Mouse (Mus musculus): ENCODE measurements at regions not wholly inside any gene's neighbourhood (a gene's known extent, or its start where the extent isn't known, plus 50 kb on each side); places are given as distances from the start of the nearest gene placed in this dataset.

- no peaks in the 10 kb centered on the region for H3K27me3 ChIP-seq (replicated peaks)
- 0 out of 2 replicates have a peak, but pooled peaks cover 3% of the 10 kb centered on the region for H3K4me1 ChIP-seq (replicated peaks)
- no peak overlapping the region for H3K27ac ChIP-seq (ENCODE audit: poor library complexity, severe bottlenecking)
- H3K4me2 ChIP-seq: no peak overlapping the region
- no peaks in the 10 kb centered on the region for H3K9me3 ChIP-seq (replicated peaks)
- no peak overlapping the region for H3K9ac ChIP-seq
- no peak for ATAC-seq (ENCODE audit: insufficient number of reproducible peaks, low FRiP score)
- H3K4me3 ChIP-seq: no peak overlapping the region
- WGBS: 35% methylated on average over 3 of the region's 3 CpGs
- no peaks in the 10 kb centered on the region for H3K36me3 ChIP-seq
These were observed 103.0 kb downstream of the Nab1 start for GRCm38 (mm10) chr1:52397460-52397859.

DNA sequence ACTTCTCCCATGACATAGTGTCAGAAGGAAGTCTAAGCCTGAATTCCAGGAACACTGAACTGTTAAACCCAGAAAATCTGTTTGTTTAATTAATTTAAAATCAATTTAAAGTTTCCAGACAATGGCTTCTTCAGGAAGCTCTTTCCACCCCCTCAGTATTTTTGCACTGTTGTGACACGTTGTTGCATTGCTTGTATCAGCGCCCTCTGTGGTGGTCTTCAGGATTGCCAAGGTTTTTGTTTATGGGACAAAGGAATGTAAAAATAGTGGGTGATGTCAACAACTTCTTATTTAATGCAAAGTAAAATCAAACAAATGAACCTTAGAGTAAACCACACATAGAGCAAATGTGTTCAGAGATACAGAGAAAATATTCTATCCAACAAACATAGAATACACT is 107.5 kb downstream of the Nab1 start:
- no peak overlapping the region for H3K9ac ChIP-seq
- ATAC-seq (ENCODE audit: insufficient number of reproducible peaks, low FRiP score): no peak
- H3K4me2 ChIP-seq: no peak overlapping the region
- H3K36me3 ChIP-seq: no peaks in the 10 kb centered on the region
- 42% methylated on average over 2 of the region's 2 CpGs for WGBS
- 0 out of 2 replicates have a peak, but pooled peaks cover 3% of the 10 kb centered on the region for H3K4me1 ChIP-seq (replicated peaks)
- H3K27me3 ChIP-seq (replicated peaks): no peaks in the 10 kb centered on the region
- no peaks in the 10 kb centered on the region for H3K9me3 ChIP-seq (replicated peaks)
- no peak overlapping the region for H3K27ac ChIP-seq (ENCODE audit: poor library complexity, severe bottlenecking)
- H3K4me3 ChIP-seq: no peak overlapping the region

DNA sequence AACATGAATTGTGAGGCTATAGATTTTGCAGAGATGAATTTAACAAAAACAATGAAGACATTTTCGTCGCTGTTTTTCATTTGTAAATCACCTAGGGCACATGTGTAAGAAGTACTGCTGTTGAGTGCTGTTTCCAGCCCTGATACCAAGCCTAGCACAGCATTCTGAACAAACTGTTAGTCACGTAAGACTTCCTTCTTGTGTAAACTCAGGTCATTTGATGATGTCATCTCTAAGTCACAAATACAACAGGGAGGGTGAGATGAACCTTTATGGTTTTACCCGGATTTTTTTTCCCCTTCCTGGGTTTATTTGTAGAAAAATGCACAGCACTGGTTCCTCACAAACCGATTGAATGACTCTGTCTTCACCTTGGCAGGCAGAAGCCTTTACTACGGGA is 111.6 kb downstream of the Nab1 start:
- ATAC-seq (ENCODE audit: insufficient number of reproducible peaks, low FRiP score): no peak
- H3K9me3 ChIP-seq (replicated peaks): no peaks in the 10 kb centered on the region
- 68% methylated on average over 6 of the region's 6 CpGs for whole genome bisulfite sequencing
- H3K4me1 ChIP-seq (replicated peaks): no peaks in the 10 kb centered on the region
- no peak overlapping the region for H3K27ac ChIP-seq (ENCODE audit: poor library complexity, severe bottlenecking)
- H3K27me3 ChIP-seq (replicated peaks): no peaks in the 10 kb centered on the region
- H3K4me2 ChIP-seq: no peak overlapping the region
- H3K4me3 ChIP-seq: no peak overlapping the region
- H3K36me3 ChIP-seq: no peaks in the 10 kb centered on the region
- H3K9ac ChIP-seq: no peak overlapping the region

DNA sequence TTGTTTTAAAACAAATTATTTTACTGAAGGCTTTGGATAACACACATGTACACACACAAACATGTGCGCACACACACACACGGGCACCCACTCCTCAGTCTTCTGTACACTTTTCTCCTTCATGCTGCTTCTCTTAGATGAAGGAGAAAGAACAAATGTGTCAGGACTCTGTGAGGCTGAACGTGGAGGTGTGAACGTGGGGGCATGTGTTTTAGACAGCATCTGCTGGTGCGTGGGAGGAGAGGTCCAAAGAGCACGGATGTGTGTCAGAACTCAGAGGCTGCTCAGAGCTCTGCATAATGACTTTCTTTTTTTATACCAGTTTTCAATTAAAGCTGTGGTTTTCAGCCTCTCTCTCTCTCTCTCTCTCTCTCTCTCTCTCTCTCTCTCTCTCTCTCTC is 112.4 kb downstream of the Nab1 start:
- WGBS: 59% methylated on average over 6 of the region's 6 CpGs

DNA sequence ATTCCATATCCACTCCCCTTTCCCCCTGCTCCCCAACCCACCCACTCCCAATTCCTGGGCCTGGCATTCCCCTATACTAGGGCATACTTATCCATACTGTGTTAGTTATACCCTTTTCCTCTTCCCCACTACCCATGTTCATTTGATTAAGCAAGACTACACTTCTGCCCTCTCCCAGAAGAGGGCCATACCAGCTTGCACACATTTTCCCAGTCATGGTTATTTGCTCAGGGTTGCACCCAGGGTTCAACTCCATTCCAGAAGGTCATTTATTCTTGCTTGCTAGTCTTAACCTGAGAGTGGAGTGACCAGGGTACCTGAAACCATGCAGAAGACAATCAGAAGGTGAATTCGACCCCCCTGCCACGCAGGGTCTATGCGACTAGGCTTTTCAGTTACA is 113.4 kb downstream of the Nab1 start:
- Histone ChIP-seq H3K36me3 (no peaks in the 10 kb centered on the region), H3K27ac (ENCODE audit: poor library complexity, severe bottlenecking) (no peak overlapping the region), H3K9me3 (replicated peaks) (no peaks in the 10 kb centered on the region), H3K4me2 (no peak overlapping the region), H3K4me1 (replicated peaks) (no peaks in the 10 kb centered on the region), H3K27me3 (replicated peaks) (no peaks in the 10 kb centered on the region), H3K4me3 (no peak overlapping the region), H3K9ac (no peak overlapping the region)
- WGBS: 84% methylated on average over 3 of the region's 3 CpGs
- no peak for ATAC-seq (ENCODE audit: insufficient number of reproducible peaks, low FRiP score)

More for the DNA sequence above, 112.4 kb downstream of the Nab1 start:
- Histone ChIP-seq H3K4me3 (no peak overlapping the region), H3K4me2 (no peak overlapping the region), H3K9ac (no peak overlapping the region), H3K4me1 (replicated peaks) (no peaks in the 10 kb centered on the region), H3K27ac (ENCODE audit: poor library complexity, severe bottlenecking) (no peak overlapping the region), H3K9me3 (replicated peaks) (no peaks in the 10 kb centered on the region), H3K36me3 (no peaks in the 10 kb centered on the region), H3K27me3 (replicated peaks) (no peaks in the 10 kb centered on the region)
- ATAC-seq (ENCODE audit: insufficient number of reproducible peaks, low FRiP score): no peak

DNA sequence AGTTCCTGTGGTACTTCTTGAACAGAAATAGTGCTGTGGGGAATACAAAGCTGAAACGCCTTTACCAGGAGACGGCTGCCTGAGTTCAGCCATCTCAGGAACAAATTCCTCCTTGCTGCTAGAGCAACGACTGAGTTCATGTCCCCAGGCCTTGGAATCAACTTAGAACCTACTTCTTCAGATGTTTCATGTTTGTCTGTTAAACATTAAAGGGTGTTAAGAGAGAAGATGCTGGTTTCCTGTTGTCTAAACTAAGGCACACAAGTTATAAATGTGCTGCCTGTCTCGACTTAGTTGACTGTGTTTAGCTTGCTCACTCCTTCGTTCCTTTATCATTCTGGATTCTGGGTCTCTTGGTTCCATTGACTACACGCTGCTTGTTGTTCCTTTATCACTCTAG is 125.2 kb downstream of the Nab1 start:
- Histone ChIP-seq H3K4me1 (replicated peaks) (no peaks in the 10 kb centered on the region), H3K9ac (no peak overlapping the region), H3K27me3 (replicated peaks) (no peaks in the 10 kb centered on the region), H3K27ac (ENCODE audit: poor library complexity, severe bottlenecking) (no peak overlapping the region), H3K9me3 (replicated peaks) (no peaks in the 10 kb centered on the region), H3K4me3 (no peak overlapping the region), H3K4me2 (no peak overlapping the region), H3K36me3 (no peaks in the 10 kb centered on the region)
- WGBS: 66% methylated on average over 6 of the region's 6 CpGs
- ATAC-seq (ENCODE audit: insufficient number of reproducible peaks, low FRiP score): no peak

GRCm38 (mm10) chr1:52374666-52375065 is 125.8 kb downstream of the Nab1 start:
- ATAC-seq (ENCODE audit: insufficient number of reproducible peaks, low FRiP score): no peak

DNA sequence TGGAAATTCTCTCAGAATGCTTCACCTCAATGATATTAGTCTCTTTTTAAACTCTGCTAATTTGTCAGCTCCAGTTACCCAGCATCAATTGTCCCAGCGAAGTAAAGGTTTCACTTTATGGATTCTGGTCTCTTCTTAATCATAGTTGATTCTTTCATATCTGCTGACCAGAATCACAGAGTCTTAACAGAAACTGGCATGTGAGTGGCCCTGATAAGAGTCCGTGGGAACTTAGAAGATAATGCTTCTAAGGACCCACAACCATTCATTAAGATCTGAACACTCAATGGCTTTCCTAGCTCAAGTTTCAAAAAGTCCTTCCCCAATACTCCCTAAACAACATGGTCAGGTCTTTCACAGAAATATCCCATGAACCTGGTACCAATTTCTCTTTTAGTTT is 126.7 kb downstream of the Nab1 start:
- ATAC-seq (ENCODE audit: insufficient number of reproducible peaks, low FRiP score): no peak
- H3K9me3 ChIP-seq (replicated peaks): no peaks in the 10 kb centered on the region
- no peaks in the 10 kb centered on the region for H3K27me3 ChIP-seq (replicated peaks)
- no peak overlapping the region for H3K27ac ChIP-seq (ENCODE audit: poor library complexity, severe bottlenecking)
- no peak overlapping the region for H3K9ac ChIP-seq
- H3K4me3 ChIP-seq: no peak overlapping the region
- no peak overlapping the region for H3K4me2 ChIP-seq
- no peaks in the 10 kb centered on the region for H3K4me1 ChIP-seq (replicated peaks)
- H3K36me3 ChIP-seq: no peaks in the 10 kb centered on the region
- WGBS: 48% methylated on average over 2 of the region's 2 CpGs

More at GRCm38 (mm10) chr1:52374666-52375065, 125.8 kb downstream of the Nab1 start:
- Histone ChIP-seq H3K9me3 (replicated peaks) (no peaks in the 10 kb centered on the region), H3K27me3 (replicated peaks) (no peaks in the 10 kb centered on the region), H3K4me1 (replicated peaks) (no peaks in the 10 kb centered on the region), H3K9ac (no peak overlapping the region), H3K4me3 (no peak overlapping the region), H3K36me3 (no peaks in the 10 kb centered on the region), H3K27ac (ENCODE audit: poor library complexity, severe bottlenecking) (no peak overlapping the region), H3K4me2 (no peak overlapping the region)
- WGBS: 74% methylated on average over 2 of the region's 2 CpGs

DNA sequence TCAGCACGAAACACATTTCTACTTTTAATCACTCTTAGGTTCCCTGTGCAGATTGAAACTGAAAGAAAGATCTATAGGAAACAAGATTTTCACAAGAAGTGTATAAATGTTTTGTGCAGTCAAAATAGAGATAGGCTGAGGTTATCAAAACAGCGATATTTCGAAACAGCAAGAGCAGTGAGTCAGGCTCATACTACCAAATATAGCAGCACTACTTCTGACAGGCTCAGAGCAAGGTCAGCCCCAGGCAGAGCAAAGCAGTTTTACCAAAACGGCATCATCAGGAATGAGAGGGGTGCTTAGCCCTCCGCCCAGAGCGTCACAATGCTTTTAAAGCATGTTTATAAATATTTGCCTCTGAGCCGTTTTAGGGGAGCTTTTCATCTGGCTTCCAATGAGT is 133.4 kb upstream of the Gls start:
- Histone ChIP-seq H3K9me3 (replicated peaks) (no peaks in the 10 kb centered on the region), H3K4me1 (replicated peaks) (peaks cover 11% of the 10 kb centered on the region), H3K27me3 (replicated peaks) (no peaks in the 10 kb centered on the region), H3K27ac (ENCODE audit: poor library complexity, severe bottlenecking) (no peak overlapping the region), H3K36me3 (no peaks in the 10 kb centered on the region), H3K9ac (no peak overlapping the region), H3K4me3 (no peak overlapping the region), H3K4me2 (no peak overlapping the region)
- no peak for ATAC-seq (ENCODE audit: insufficient number of reproducible peaks, low FRiP score)
- 36% methylated on average over 7 of the region's 7 CpGs for WGBS

DNA sequence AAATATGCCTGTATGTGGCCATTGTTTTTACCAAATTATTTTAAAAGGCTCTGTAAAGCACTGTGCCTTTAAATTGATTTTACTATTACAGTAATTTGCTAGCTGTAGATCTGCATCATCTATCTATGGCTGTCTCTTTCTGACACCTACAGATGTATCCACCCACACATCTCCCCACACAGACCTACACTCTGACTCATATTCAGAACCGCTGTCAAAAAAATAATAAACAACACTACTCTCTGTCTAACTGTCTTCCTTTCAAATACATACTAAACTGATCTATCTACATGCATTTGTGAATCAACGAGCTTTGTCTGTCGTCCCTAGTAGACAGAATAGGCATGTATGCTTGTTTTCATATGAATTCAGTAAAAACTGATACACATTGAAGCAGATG is 130.6 kb upstream of the Gls start:
- Histone ChIP-seq H3K4me2 (no peak overlapping the region), H3K4me1 (replicated peaks) (peaks cover 11% of the 10 kb centered on the region), H3K9ac (no peak overlapping the region), H3K36me3 (no peaks in the 10 kb centered on the region), H3K9me3 (replicated peaks) (no peaks in the 10 kb centered on the region), H3K27me3 (replicated peaks) (no peaks in the 10 kb centered on the region), H3K4me3 (no peak overlapping the region), H3K27ac (ENCODE audit: poor library complexity, severe bottlenecking) (no peak overlapping the region)
- 78% methylated on average over 3 of the region's 3 CpGs for WGBS
- no peak for ATAC-seq (ENCODE audit: insufficient number of reproducible peaks, low FRiP score)

GRCm38 (mm10) chr1:52362976-52363375 is 129.9 kb upstream of the Gls start:
- H3K27me3 ChIP-seq (replicated peaks): no peaks in the 10 kb centered on the region
- H3K27ac ChIP-seq (ENCODE audit: poor library complexity, severe bottlenecking): no peak overlapping the region
- ATAC-seq (ENCODE audit: insufficient number of reproducible peaks, low FRiP score): no peak
- no peak overlapping the region for H3K4me2 ChIP-seq
- peaks cover 11% of the 10 kb centered on the region for H3K4me1 ChIP-seq (replicated peaks)
- H3K9ac ChIP-seq: no peak overlapping the region
- no peaks in the 10 kb centered on the region for H3K9me3 ChIP-seq (replicated peaks)
- H3K4me3 ChIP-seq: no peak overlapping the region
- no peaks in the 10 kb centered on the region for H3K36me3 ChIP-seq

DNA sequence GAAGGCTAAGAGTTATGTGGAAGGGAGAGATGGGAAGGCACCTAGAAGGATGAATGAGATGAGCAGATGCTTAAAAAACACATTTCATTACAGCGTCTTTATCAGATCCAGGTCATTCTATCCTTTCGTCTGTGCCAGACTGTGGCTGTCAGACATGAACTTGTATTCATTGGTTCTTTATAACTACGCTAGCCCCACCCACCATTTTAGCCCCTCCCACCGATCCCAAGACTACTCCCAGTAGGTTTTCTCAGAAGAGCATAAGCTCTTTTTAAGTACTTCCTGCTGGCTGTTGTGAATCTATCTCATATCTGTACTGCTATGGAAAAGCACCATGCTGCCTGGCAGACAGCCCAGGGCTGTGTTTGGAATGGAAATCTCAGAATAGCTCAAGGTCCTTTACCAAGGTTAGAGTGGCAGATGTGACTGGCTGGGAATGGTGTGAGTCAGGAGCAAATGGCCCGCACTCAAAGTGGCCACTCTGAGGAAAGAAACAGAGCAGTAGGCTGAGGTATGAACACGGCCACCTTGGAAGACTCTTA is 121.1 kb upstream of the Gls start:
- 0 out of 2 replicates have a peak, but pooled peaks cover 3% of the 10 kb centered on the region for H3K4me1 ChIP-seq (replicated peaks)
- no peak overlapping the region for H3K9ac ChIP-seq
- no peak overlapping the region for H3K4me3 ChIP-seq
- peak overlapping the region; percentile 71 for H3K27ac ChIP-seq (ENCODE audit: poor library complexity, severe bottlenecking)
- H3K4me2 ChIP-seq: no peak overlapping the region
- ATAC-seq (ENCODE audit: insufficient number of reproducible peaks, low FRiP score): peak; percentile 77
- no peaks in the 10 kb centered on the region for H3K9me3 ChIP-seq (replicated peaks)
- H3K36me3 ChIP-seq: no peaks in the 10 kb centered on the region
- no peaks in the 10 kb centered on the region for H3K27me3 ChIP-seq (replicated peaks)
- WGBS: 60% methylated on average over 6 of the region's 6 CpGs
